Mouse (Mus musculus): ENCODE results near the gene Slc34a3.
A peak's percentile ranks its signal among the peaks of the same experiment; 100 is the strongest.

Slc34a3 gene

DNA sequence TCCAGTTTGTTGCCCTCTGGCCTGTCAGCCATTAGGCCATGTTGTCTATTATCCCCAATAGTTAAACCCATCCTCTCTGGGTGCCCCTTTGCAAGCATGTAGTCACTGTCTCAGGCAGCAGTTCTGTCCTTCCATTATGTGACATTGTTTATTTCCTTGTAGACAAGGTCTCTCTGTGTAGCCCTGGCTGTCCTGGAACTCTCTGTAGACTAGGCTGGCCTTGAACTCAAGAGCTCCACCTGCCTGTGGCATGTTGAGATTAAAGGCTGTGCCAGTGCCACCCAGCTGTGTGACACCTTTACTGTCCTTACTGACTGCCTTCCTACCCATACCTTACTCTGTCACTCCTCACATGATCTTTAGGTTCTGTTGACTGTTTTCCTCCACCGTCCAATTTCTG is 18.2 kb upstream of the Slc34a3 start:
- peak; percentile 61 for DNase-seq (ENCODE audit: low read depth)

DNA sequence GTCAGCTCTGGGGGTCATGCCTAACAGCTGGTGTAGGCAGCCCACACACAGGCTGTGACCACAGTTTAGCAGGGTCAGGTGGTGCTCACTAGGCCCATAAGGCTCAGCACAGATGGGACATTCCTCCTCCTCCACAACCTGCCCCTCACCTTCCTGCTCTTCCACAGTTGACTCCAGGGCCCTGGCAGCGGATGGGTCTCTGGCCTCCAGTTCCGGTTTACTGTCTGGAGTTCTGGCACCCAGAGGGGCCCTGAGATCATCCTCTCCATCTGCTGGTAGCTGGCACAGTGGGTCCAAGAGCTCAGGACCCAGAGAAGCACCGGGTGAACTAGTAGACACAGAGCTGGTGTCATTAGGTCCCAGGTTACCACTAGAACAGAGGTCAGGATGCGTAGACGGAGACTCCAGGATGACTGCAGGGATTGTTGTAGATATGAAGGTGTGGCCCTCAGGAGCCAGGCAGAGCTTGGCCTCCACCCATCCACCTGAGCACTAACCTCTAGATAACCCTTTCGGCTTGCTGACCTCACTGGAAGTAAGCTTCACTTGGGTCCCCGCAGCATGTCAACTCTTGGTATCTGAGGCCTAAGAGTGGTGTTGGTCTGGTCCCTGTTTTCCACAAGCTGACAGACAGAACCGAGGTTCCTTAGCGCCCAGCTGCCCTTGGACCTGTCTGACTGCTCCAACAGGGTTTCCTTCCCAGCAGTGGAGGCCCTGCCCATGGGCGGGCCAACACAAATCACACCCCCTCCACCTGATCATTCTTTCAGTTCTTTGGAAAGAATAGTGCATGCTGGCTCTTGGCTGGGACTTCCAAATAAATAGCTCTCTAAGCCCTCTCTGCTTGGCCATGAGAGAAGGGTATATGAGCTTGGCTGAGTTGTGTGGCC is 12.3 kb upstream of the Slc34a3 start, which contains the start of gene AL732309.1:
AL732309.1 (minus strand) TSS at position 681 of the 890 bp plus-strand sequence.
- DNase-seq (ENCODE audit: low read depth), result no peak

DNA sequence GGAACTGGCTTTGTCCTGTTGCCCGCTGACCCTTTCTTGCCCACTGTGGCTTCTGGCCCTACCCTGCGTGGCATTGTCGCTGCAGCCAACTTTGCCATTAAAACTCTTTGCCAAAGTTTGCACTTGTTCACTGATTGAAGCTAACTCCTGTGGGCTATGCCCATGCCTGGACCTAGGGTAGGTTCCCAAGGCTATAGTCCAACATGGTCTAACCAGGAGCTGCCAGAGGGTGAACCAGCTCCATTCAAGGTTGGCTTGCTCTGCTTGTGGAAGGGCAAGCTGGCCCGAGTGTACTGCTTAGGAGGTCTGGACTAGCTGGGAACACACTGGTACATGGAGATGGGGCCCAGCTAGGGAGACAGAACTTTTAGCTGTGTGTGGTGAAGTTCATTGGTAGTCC is 10.0 kb upstream of the Slc34a3 start:
- no peak for DNase-seq (ENCODE audit: low read depth)

DNA sequence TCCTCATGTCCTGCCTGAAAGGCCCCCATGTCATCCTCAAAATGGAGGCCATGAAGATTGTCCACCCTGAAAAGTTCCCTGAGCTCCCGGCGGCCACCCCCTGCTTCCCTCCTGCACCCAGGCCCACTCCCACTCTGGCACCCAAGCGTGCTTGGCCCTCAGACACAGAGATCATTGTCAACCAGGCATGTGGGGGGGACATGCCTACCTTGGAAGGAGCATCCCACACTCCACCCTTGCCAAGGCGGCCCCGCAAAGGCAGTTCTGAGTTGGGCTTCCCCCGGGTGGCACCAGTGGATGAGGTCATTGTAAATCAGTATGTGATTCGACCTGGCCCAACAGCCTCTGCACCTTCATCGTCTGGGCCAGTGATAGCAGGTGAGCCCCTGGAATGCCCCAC is 9.2 kb upstream of the Slc34a3 start:
- no peak for DNase-seq (ENCODE audit: low read depth)

DNA sequence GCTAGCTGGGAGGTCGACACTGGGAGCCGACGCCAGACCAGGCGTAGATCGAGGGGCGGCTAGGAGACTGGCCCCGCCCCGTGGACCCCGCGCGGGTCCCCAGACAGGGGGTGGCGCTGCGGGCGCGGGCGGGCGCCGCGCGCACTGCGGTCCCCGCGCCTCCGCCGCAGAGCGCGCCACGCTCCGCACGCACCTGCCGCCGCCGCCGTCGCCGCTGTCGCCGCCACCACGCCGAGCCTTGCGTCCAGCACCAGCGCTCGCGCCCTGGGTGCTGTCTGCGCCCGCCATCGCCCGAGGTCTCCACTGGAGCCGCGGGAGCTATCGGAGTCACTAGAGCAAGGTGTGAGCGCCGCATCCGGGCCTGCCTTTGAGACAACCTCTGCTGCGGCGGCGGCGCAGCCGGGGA is 7.9 kb upstream of the Slc34a3 start, which contains the start of the genes Rnf208 and Cysrt1:
Rnf208 (plus strand) TSS at position 155 of the 406 bp plus-strand sequence.
Cysrt1 (minus strand) TSS at position 352 of the 406 bp plus-strand sequence.
- peak; percentile 48 for DNase-seq (ENCODE audit: low read depth)

DNA sequence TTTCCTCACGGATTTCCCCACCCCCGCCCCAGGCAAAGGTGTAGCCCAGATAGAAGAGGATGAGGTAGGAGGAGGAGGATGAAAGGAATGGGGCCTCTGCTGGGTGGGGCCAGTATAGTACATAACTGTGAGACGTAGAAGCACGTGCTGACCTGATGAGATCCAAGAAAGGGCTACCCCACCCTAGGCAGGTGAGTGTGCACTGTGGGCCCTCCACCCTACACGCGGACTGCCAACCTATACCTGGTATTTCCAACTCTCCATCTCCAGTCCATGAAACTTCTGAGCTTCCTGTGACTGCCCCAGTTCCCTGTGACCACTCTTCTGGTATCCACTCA is 7.2 kb upstream of the Slc34a3 start:
- DNase-seq (ENCODE audit: low read depth), result peak; percentile 45

DNA sequence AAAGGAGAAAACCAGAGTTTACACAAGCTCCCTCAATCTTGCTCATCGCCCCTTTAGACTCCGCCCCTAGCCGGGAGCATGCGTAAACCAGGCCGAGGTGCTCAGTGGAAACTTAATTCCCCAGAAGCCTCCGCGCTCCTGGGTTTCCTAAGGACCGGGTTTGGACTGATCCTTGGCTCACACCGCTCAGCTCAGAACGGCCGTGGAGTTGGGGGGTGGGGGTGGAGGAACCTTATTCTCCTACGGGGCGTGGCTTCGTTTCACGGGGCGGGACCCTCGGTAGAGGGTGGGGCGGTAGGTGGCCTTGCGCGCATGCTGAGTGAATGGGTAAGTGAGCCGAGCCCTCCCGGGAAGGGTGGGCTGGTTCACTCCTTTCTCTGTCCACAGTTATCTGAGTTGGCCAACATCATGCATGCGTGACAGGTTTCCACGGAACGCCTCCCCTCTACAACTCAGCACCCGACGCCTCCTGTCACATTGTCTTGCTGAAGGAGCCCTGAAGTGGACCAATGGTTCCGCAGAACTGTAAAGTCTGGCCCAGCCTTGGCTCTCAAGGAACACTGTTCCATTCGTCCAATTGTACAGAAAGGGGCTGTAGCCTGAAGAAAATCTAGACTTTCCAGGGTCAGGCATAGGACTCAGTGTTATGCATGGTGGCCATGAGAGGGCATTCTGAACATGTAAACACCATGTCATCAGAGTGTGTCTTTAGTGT is 6.7 kb upstream of the Slc34a3 start:
- peak; percentile 75 for DNase-seq (ENCODE audit: low read depth)

DNA sequence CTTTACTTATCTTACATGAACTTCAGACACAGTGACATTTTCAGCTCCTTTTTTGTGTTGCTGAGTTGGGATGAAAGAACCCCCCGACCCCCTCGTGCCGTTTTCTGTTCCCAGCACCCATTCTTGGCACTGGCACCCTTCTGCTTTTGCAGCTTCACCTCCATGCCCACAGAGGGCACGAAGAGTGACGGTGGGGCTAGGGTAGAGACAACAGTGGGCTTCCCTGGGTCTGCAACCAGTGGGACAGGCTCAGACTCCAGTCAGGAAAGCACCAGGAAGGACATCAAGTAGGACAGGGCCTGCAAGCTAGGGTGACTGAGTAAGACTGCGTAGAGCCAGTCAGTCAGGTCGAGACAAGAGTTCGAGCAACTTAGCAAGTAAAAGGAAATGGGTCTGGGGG is 6.1 kb upstream of the Slc34a3 start:
- no peak for DNase-seq (ENCODE audit: low read depth)

DNA sequence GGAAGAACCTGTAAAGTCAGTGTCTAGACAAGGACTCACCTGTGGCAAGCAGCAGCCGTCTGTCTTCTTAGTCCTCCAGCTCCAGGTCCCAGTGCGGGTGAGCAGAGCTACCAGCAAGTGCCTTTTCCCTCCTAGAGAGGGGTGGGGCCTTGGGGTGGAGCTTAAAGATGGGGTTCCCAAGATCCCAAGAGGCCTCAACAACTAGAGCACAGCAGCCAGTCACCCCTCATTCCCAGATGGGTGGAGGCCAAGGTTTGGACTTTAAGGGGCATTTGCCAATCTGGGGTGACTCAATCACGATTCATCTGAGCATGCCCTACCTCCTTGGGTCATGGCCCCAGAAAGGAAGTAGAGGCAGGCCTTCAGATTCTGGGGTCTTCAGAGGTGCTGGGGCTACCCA is 5.6 kb upstream of the Slc34a3 start:
- no peak for DNase-seq (ENCODE audit: low read depth)

DNA sequence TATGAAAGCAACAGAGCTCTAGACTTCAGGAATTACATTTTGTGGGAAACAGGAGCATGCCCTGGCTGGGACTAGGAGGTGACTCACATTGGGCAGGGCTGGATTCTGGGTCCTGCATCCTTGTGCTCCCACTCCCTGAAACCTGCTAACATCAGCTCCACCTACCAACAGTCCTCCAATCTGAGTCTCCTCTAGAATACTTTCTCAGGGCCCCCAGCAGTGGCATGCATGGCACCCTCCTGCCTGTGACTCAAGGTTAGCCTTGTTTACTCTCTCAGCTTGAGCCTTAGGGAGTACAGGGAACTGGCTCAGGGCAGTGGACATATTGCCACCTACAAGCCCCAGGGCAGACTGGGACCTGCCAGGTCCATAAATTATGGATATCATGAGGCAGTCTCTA is 3.9 kb upstream of the Slc34a3 start:
- no peak for DNase-seq (ENCODE audit: low read depth)

DNA sequence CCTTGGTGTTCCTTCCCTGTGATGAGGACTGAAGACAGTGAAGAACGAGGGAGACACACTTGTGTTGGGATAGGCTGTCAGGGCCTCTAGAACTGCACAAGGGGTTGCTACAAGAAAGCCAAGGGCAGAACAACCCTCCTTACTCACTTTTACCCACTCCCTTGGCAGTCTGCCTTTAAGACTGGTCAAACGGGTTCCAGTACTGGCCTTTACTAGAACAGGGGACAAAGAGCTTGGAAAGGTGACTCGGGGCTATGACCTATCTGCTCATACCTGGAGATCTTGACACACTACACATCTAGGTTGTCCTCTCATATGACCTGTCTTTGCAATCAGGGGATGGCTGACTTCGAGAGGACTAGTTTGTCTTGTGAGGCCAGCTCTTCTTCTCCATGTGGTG is 3.4 kb upstream of the Slc34a3 start:
- DNase-seq (ENCODE audit: low read depth), result no peak

DNA sequence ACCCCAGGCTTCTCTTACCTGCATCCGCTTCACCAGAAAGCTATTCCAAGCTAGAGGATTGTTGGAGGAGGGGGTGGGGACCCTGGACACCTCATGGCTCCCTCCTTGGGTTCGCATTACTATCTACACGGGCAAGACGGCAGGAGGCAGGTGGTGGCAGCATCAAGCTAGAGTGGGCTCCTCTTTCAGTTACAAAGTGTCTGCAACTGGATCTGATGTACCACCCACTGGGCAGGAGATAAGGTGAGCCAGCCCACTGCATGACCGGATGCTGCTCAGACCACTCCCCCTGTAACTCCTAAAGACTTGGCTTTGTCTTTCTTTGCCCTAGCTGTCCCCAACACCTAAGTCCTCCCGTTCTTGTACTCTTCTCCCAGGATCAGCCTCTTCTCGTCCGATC is 2.5 kb upstream of the Slc34a3 start, which contains the start of gene Rnf224:
Rnf224 (minus strand) TSS at position 174 of the 400 bp plus-strand sequence.
- DNase-seq (ENCODE audit: low read depth), result no peak

DNA sequence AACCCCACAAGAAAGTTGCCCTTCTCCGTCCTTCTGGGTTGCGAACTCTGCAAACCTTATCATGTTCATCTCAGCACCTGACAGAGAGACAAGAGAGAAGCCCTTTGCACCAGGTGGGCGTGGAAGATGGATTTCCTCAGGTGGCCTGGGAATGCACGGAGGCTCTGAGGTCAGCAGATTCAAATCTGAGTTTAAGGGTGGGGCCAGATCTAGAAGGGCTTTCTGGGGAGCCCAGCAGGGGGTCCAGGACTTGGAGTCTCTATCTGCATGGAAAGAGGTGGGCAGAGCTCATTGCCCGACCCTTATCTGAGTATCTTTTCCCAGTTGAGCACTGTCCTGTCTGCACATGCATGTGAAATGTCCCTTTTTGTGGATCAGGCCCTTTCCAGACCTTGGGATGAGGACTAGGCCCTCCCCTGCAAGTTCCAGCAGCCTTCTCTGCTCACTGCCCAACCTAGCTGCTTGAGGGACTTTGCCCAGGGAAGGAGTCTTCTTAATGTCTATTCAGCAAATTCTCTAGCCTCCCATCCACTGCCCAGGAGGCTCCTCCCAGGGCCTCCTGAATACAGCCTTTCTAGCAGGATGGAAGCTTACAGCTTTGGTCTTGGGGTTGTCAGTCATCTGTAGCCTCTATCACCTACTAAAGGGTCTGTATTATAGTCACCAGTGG is 522 bp upstream of the Slc34a3 start:
- no peak for DNase-seq (ENCODE audit: low read depth)

DNA sequence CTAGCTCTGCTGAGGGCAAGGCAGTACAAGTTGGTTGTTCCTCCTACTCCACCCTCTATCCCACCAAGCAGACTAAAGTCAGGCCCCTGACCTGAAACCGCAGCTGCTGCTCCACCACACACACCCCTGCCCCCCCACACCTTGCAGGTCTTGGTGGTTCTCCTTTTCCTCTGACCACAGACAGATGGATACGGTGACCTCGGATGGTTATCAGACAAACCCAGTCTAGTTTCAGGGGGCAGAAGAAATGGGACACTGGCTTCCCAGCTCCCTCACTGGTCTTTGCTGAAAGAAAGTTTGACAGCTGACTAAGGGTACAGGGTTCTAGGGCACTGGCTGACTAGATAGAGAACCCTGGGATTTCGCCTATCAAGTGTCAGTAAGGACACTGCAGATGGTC is 743 bp downstream of the Slc34a3 start:
- no peak for DNase-seq (ENCODE audit: low read depth)

DNA sequence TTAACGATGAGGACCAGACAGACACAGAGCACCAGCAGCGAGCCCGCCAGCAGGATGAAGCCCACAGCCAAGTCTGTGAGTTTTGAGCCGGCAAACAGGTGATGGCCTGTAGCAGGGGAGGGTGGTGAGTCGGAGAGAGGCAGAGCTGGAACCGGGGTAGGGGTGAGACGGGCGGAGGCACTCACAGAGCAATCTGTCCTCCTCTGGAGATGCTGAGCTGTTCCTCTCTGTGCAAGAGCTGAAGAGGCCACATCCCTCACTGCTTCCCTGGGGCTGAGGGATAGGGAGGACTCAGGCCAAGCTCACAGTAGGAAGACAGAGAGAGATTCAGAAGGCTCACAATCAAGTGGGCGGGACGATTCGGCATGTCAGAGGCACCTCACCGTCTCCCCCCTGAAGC is 3.1 kb downstream of the Slc34a3 start:
- no peak for DNase-seq (ENCODE audit: low read depth)

DNA sequence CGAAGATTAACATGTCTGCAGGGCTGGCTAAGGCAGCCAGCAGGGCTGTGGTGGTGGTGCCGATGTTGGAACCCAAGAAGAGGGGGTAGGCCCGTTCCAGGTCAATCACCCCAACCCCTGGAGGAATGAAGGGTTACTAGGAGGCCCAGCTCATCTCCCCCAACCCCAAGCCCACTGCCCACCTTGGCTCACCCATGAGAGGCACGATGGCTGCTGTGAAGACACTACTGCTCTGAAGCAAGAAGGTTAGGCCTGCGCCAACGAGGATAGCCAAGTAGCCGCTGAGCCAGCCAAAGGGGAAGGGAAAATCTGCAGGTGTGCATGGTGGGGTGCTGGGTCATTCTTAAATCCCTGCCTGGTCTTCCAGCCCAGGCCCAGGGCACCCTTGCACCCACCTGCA is 3.6 kb downstream of the Slc34a3 start:
- no peak for DNase-seq (ENCODE audit: low read depth)

DNA sequence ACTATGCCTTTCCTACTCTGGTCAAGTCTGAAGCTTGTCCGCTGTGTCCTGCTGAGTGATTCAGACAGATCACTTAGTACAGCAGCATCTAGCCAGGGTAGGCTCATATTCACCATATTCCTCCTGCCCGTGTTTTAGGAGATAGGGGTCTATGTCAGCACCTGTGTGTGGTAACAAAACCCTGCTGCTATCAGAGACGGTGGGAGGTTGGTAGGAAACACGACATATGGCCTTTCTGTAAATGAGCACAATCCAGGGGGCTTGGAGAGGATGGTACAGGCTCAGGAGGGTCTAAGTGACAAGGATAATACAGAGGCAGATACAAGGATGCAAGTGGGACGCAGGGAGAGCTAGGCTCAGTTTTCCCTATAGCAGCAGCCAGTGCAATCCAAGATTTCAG is 4.6 kb downstream of the Slc34a3 start:
- DNase-seq (ENCODE audit: low read depth), result no peak

DNA sequence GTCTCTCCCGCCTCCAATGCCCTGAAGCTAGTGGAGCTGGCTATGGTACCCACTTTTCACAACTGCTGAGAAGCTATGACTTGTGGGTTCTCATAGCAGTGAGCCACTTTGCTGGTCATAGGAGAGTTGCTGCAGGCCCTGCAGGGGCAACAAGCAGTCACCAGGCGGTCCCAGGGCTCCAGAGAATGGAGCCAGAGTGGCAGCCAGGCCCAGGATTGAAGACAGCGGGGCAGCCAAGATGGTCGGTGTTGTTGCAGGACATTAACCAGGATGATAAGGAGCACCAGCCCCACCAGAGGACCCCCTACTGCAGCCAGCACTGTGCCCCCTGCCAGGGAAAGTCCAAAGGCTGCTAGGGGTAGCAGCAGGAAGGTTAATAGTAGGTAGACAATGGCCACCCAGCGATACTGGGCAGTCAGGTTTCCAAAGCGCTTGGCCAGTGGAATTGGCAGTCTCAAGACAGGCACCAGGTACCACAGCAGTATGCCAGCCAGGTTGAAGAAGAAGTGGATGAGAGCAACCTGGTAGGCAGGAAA is 5.1 kb downstream of the Slc34a3 start:
- no peak for DNase-seq (ENCODE audit: low read depth)

DNA sequence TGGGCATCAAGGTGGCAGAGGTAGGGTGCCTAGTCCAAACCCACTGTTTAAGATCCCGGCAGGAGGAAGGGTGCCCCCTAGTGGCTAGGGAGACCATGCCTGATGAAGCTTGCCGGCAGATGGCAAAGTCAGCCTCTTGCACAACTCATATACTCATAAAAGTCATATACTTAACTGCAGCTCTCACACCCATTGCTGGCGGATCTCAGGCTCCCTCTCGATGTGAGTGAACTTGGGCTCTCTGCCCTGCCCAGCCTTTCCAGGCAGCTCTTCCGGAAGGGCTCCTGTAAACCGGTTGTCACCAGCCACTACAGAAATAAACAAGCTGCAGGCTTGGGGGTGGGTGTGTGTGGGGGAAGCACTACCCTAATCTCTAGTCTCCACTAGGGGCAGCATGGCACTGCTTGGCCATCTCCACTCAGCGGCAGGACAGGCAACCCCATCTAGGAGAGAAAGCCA is 5.7 kb downstream of the Slc34a3 start:
- peak; percentile 94 for DNase-seq (ENCODE audit: low read depth)

DNA sequence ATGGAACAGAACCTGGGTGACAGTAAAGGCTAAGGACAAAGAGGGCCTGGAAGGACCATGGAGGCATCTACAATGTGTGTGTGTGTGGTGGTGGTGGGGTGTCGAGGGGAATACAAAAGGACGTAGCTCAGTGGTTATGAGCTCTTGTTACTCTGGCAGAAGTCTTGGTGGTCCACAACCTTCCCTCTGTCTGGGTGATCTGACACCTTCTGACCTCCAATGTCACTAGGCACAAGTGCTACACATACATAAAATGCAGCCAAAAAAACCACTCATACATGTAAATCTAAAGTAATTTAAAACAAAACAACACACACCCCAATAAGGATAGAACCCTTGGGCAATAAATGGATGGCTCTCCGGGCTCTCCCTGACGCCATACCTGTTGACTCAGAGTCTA is 6.8 kb downstream of the Slc34a3 start:
- peak; percentile 26 for DNase-seq (ENCODE audit: low read depth)

DNA sequence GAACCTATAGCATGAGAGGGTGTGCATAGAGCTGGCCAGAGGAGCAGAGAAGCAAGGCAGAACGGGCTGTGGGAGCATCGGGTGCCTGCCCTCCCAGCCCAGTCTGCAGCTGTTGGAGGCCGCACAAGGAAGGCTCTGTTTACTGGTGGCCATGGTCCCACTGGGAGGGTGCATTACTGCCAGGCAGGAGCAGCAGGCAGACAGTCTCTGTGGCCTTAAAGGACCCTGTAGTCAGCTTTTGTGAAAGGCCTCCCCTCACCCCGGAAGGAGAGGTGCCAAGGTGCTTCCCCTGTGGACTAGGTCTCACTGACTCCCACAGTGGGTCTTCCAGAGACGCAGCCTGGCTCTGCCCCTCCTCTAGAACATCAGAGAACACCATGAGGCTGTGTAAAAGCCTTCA is 7.3 kb downstream of the Slc34a3 start:
- no peak for DNase-seq (ENCODE audit: low read depth)

DNA sequence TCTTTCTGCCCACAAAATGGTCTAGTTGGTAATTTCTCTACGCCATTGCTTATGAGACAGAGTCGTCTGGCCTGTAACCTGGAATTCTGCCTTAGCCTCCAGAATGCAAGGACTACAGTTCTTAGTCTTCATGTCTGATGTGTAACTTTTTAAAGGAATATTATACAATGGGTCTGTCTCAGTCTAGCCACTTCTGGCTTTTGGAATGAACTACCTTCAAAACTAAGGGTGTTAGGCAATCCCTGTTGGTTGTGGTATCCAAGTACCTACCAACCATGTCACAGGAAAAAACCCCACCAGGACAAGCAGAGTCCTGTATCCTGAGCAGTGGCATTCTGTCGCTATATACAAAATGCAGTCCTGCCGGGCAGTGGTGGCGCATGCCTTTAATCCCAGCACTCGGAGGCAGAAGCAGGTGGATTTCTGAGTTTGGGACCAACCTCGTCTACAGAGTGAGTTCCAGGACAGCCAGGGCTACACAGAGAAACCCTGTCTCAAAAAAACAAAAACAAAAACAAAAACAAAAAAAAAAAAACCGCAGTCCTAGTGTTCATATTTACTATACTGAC is 8.3 kb downstream of the Slc34a3 start:
- DNase-seq (ENCODE audit: low read depth), result no peak

Data from naive thymus-derived CD4-positive, alpha-beta T cell, adult 2 months (primary cell).